Mouse (Mus musculus) embryonic facial prominence, embryonic 14.5 days (tissue): ENCODE measurements around the gene Gp1bb. TPM values are rescaled to one million over a fixed set of nuclear protein-coding genes. Genes with fewer than 3 reads are reported as not detected.

Experiments
- ATAC-seq: fragments of 200-750 bp; cut with Nextera tagmentation; 2 replicates; pipeline ENCODE4 v1.8.0; 2017; ENCODE audit warnings: low read depth, moderate number of reproducible peaks, moderate TSS enrichment
- DNase-seq: peaks from one replicate; pipeline ENCODE4 v3.0.0-alpha.2; 2015; ENCODE audit warnings: low spot score
- H3K27ac ChIP-seq: fragments of 300-500 bp; sonication (generic); replicated peaks from 2 replicates; pipeline ENCODE4 v1.5.1; 2014; ENCODE audit warnings: low read depth, mild to moderate bottlenecking, low read length, moderate library complexity
- H3K27me3 ChIP-seq: fragments of 300-500 bp; sonication (generic); replicated peaks from 2 replicates; pipeline ENCODE4 v1.6.1; 2014; ENCODE audit warnings: low read length; ENCODE audit not compliant: control insufficient read depth, insufficient read depth
- H3K36me3 ChIP-seq: fragments of 300-500 bp; sonication (generic); 2 replicates; pipeline ENCODE4 v1.6.1; 2014; ENCODE audit warnings: low read length, mixed read lengths; ENCODE audit not compliant: control insufficient read depth, insufficient read depth
- H3K4me1 ChIP-seq: fragments of 300-500 bp; sonication (generic); 2 replicates; pipeline ENCODE4 v1.6.1; 2014; ENCODE audit warnings: antibody characterized with exemption, low read length; ENCODE audit not compliant: control insufficient read depth, insufficient read depth
- H3K4me2 ChIP-seq: fragments of 300-500 bp; sonication (generic); 2 replicates; pipeline ENCODE4 v1.6.1; 2014; ENCODE audit warnings: low read depth, mild to moderate bottlenecking, low read length, moderate library complexity, mixed read lengths
- H3K4me3 ChIP-seq: fragments of 300-500 bp; sonication (generic); 2 replicates; pipeline ENCODE4 v1.5.1; 2014; ENCODE audit warnings: low read depth, mild to moderate bottlenecking, low read length
- H3K9ac ChIP-seq: fragments of 300-500 bp; sonication (generic); 2 replicates; pipeline ENCODE4 v1.6.1; 2014; ENCODE audit warnings: low read depth, mild to moderate bottlenecking, low read length, moderate library complexity, mixed read lengths
- H3K9me3 ChIP-seq: fragments of 300-500 bp; sonication (generic); 2 replicates; pipeline ENCODE4 v1.6.1; 2016; ENCODE audit warnings: low read length; ENCODE audit not compliant: control insufficient read depth
- WGBS: fragments of 180-500 bp; shearing (Covaris S2); extraction: QIAGEN DNeasy Blood & Tissue Kit; methylation state at CpG from one replicate; pipeline ENCODE4 v1.1.7; 2014; 5-methylcytosine and 5-hydroxymethylcytosine counted together
- polyA plus RNA-seq: library from polyadenylated mRNA; unstranded; fragments of >200 nt; fragmentation: Nextera tagmentation; extraction: Ambion mirVana; gene quantifications from 2 replicates; pipeline ENCODE4 v1.2.1, GENCODE M21; 2014

The Gp1bb gene
- polyA plus RNA-seq, 1 experiment from 2014 or later: 3.1 TPM

GRCm38 (mm10) chr16:18643406-18643998 is 21.3 kb upstream of the Gp1bb start:
- H3K4me3 ChIP-seq: no peak overlapping the region
- no peak overlapping the region for H3K4me2 ChIP-seq
- H3K9me3 ChIP-seq: no peaks in the 10 kb centered on the region
- DNase-seq (no peak), ATAC-seq (no peak)
- no peaks in the 10 kb centered on the region for H3K36me3 ChIP-seq
- H3K4me1 ChIP-seq: peaks cover 5% of the 10 kb centered on the region; the same call in 1 of the 2 replicates
- no peak overlapping the region for H3K27ac ChIP-seq
- 67% methylated on average over 11 of the region's 11 CpGs for WGBS
- H3K27me3 ChIP-seq: no peaks in the 10 kb centered on the region
- no peak overlapping the region for H3K9ac ChIP-seq

- Histone ChIP-seq H3K4me1 (peaks cover 5% of the 10 kb centered on the region; the same call in 1 of the 2 replicates), H3K36me3 (no peaks in the 10 kb centered on the region), H3K9ac (no peak overlapping the region), H3K27ac (no peak overlapping the region), H3K4me2 (no peak overlapping the region), H3K27me3 (no peaks in the 10 kb centered on the region), H3K9me3 (no peaks in the 10 kb centered on the region), H3K4me3 (no peak overlapping the region)
- DNase-seq: no peak
- WGBS: 78% methylated on average over 4 of the region's 4 CpGs
- ATAC-seq: no peak
These were observed 20.7 kb upstream of the Gp1bb start for GRCm38 (mm10) chr16:18642897-18643296.

DNA sequence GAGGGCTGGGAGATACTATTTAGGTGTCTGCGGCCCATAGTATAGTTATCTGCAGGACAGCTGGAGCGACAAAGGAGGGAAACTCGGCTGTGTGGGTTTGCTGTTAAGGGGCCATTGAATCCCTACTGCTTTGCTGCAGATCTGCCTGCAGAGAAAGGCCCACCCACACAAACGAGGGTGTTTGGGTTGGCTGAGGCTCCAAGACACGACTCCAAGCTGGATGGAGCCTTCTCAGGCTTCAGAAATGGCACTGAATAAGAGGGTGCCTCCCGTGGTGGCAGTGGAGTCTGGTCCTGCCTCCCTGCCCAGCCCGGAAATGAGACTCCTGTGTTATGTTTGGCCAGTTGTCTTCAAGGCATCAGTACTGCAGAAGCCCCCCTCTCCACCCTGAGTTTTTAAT is 20.1 kb upstream of the Gp1bb start:
- 0 out of 2 replicates have a peak, but pooled peaks have one; percentile 18 for ATAC-seq
- Histone ChIP-seq H3K9me3 (no peaks in the 10 kb centered on the region), H3K4me1 (peaks cover 5% of the 10 kb centered on the region; the same call in 1 of the 2 replicates), H3K4me2 (no peak overlapping the region), H3K27ac (no peak overlapping the region), H3K9ac (no peak overlapping the region), H3K4me3 (no peak overlapping the region), H3K27me3 (no peaks in the 10 kb centered on the region), H3K36me3 (no peaks in the 10 kb centered on the region)
- WGBS: 43% methylated on average over 7 of the region's 7 CpGs
- DNase-seq: no peak

- Histone ChIP-seq H3K4me2 (no peak overlapping the region), H3K9ac (no peak overlapping the region), H3K4me1 (no peaks in the 10 kb centered on the region), H3K4me3 (no peak overlapping the region), H3K27me3 (no peaks in the 10 kb centered on the region), H3K27ac (no peak overlapping the region), H3K36me3 (no peaks in the 10 kb centered on the region), H3K9me3 (no peaks in the 10 kb centered on the region)
- ATAC-seq: no peak
- no peak for DNase-seq
- WGBS: 88% methylated on average over 1 of the region's 1 CpGs
These were observed 17.3 kb upstream of the Gp1bb start for GRCm38 (mm10) chr16:18639382-18639929.

- no peaks in the 10 kb centered on the region for H3K36me3 ChIP-seq
- H3K9ac ChIP-seq: no peak overlapping the region
- no peak overlapping the region for H3K27ac ChIP-seq
- 38% methylated on average over 2 of the region's 2 CpGs for WGBS
- no peak overlapping the region for H3K4me2 ChIP-seq
- H3K4me3 ChIP-seq: no peak overlapping the region
- H3K27me3 ChIP-seq: no peaks in the 10 kb centered on the region
- ATAC-seq (no peak), DNase-seq (no peak)
- H3K4me1 ChIP-seq: no peaks in the 10 kb centered on the region
- no peaks in the 10 kb centered on the region for H3K9me3 ChIP-seq
These were observed 16.2 kb upstream of the Gp1bb start for GRCm38 (mm10) chr16:18638396-18638795.

DNA sequence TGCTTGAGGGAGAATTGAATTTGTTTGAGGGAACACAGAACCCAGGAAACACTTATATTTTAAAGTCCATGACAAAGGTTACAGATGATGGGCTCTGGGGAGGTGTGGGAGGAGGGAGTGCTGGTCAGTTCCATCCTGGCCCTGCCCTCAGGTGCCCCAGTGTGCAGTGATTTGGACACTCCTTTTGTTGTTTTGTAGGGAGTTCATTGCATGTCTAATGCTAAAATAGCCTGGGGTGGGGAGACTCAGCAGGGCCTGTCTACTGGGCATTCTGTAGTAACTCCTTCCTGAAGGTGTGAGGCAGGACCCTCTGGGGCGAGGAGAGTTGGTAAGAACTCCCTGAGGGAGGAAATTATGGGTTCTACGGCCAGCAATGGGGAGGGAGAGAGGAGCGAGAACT is 14.6 kb upstream of the Gp1bb start:
- H3K36me3 ChIP-seq: no peaks in the 10 kb centered on the region
- H3K27me3 ChIP-seq: no peaks in the 10 kb centered on the region
- 36% methylated on average over 3 of the region's 3 CpGs for WGBS
- no peak overlapping the region for H3K4me3 ChIP-seq
- ATAC-seq (no peak), DNase-seq (no peak)
- H3K9me3 ChIP-seq: no peaks in the 10 kb centered on the region
- no peak overlapping the region for H3K27ac ChIP-seq
- H3K4me1 ChIP-seq: no peaks in the 10 kb centered on the region
- no peak overlapping the region for H3K4me2 ChIP-seq
- no peak overlapping the region for H3K9ac ChIP-seq

GRCm38 (mm10) chr16:18636401-18636800 is 14.2 kb upstream of the Gp1bb start:
- no peak for ATAC-seq
- no peaks in the 10 kb centered on the region for H3K27me3 ChIP-seq
- H3K4me1 ChIP-seq: no peaks in the 10 kb centered on the region
- H3K27ac ChIP-seq: no peak overlapping the region
- DNase-seq: no peak
- 70% methylated on average over 5 of the region's 5 CpGs for WGBS
- H3K4me3 ChIP-seq: no peak overlapping the region
- H3K36me3 ChIP-seq: no peaks in the 10 kb centered on the region
- no peaks in the 10 kb centered on the region for H3K9me3 ChIP-seq
- H3K4me2 ChIP-seq: no peak overlapping the region
- H3K9ac ChIP-seq: no peak overlapping the region

GRCm38 (mm10) chr16:18633333-18633732 is 11.1 kb upstream of the Gp1bb start:
- Histone ChIP-seq H3K4me3 (no peak overlapping the region), H3K9ac (no peak overlapping the region), H3K9me3 (no peaks in the 10 kb centered on the region), H3K27ac (no peak overlapping the region), H3K4me2 (no peak overlapping the region), H3K36me3 (no peaks in the 10 kb centered on the region), H3K27me3 (no peaks in the 10 kb centered on the region), H3K4me1 (peaks cover 8% of the 10 kb centered on the region)
- 6% methylated on average over 1 of the region's 1 CpGs for WGBS
- peak; percentile 65 for DNase-seq
- no peak for ATAC-seq

GRCm38 (mm10) chr16:18632816-18633215 is 10.6 kb upstream of the Gp1bb start:
- Histone ChIP-seq H3K4me3 (no peak overlapping the region), H3K4me1 (peaks cover 13% of the 10 kb centered on the region), H3K27me3 (no peaks in the 10 kb centered on the region), H3K9ac (no peak overlapping the region), H3K27ac (no peak overlapping the region), H3K9me3 (no peaks in the 10 kb centered on the region), H3K4me2 (no peak overlapping the region), H3K36me3 (no peaks in the 10 kb centered on the region)
- WGBS: 28% methylated on average over 2 of the region's 2 CpGs
- ATAC-seq (no peak), DNase-seq (no peak)
